Mouse (Mus musculus) bone marrow, adult 2 months (tissue): ENCODE results near the gene Tnfrsf25.

Source experiments
- CTCF ChIP-seq: fragments of 200-500 bp; IDR thresholded peaks from 2 replicates; pipeline ENCODE4 v1.5.1; 2011; ENCODE audit warnings: low read length, control low read depth; ENCODE audit not compliant: control insufficient read depth, insufficient read depth
- POLR2A ChIP-seq: fragments of 200-500 bp; IDR thresholded peaks from 2 replicates; pipeline ENCODE4 v1.6.1; 2011; ENCODE audit warnings: low read depth, mild to moderate bottlenecking, control low read depth, low read length, borderline replicate concordance; ENCODE audit not compliant: control insufficient read depth

- TF ChIP-seq POLR2A: no peak
- 0 out of 2 replicates have a peak, but pooled peaks have one; percentile 24 for TF ChIP-seq CTCF
Observed at GRCm38 (mm10) chr4:152143632-152144031, 27.9 kb downstream of the Tnfrsf25 start.
